Mouse (Mus musculus): ENCODE measurements at regions not wholly inside any gene's neighbourhood (a gene's known extent, or its start where the extent isn't known, plus 50 kb on each side); places are given as distances from the start of the nearest gene placed in this dataset.

- DNase-seq: no peak
Measured at GRCm38 (mm10) chr2:75424363-75424762, 234.7 kb upstream of the Hnrnpa3 start.

GRCm38 (mm10) chr2:75424911-75425310, 234.2 kb upstream of the Hnrnpa3 start:
- DNase-seq: no peak

GRCm38 (mm10) chr2:75425384-75425783, 233.7 kb upstream of the Hnrnpa3 start:
- no peak for DNase-seq

- no peak for DNase-seq
Measured at GRCm38 (mm10) chr2:75425791-75426190, 233.3 kb upstream of the Hnrnpa3 start.

GRCm38 (mm10) chr2:75427936-75428458, 231.1 kb upstream of the Hnrnpa3 start:
- DNase-seq: no peak

- no peak for DNase-seq
Measured at GRCm38 (mm10) chr2:75430161-75430940, 228.7 kb upstream of the Hnrnpa3 start.

GRCm38 (mm10) chr2:75431981-75432380, 227.1 kb upstream of the Hnrnpa3 start:
- DNase-seq: no peak

GRCm38 (mm10) chr2:75434521-75434920, 224.5 kb upstream of the Hnrnpa3 start:
- DNase-seq: no peak

GRCm38 (mm10) chr2:75439522-75440230, 219.4 kb upstream of the Hnrnpa3 start:
- no peak for DNase-seq

- no peak for DNase-seq
Measured at GRCm38 (mm10) chr2:75442632-75443031, 216.4 kb upstream of the Hnrnpa3 start.

GRCm38 (mm10) chr2:75445189-75445588, 213.9 kb upstream of the Hnrnpa3 start:
- no peak for DNase-seq

GRCm38 (mm10) chr2:75446996-75447715, 211.9 kb upstream of the Hnrnpa3 start:
- no peak for DNase-seq

- no peak for DNase-seq
Measured at GRCm38 (mm10) chr2:75448221-75448620, 210.8 kb upstream of the Hnrnpa3 start.

- DNase-seq: no peak
Measured at GRCm38 (mm10) chr2:75451846-75452267, 207.2 kb upstream of the Hnrnpa3 start.

- no peak for DNase-seq
Measured at GRCm38 (mm10) chr2:75452274-75453148, 206.6 kb upstream of the Hnrnpa3 start.

- no peak for DNase-seq
Measured at GRCm38 (mm10) chr2:75455481-75455880, 203.6 kb upstream of the Hnrnpa3 start.

- DNase-seq: no peak
Measured at GRCm38 (mm10) chr2:75456272-75456671, 202.8 kb upstream of the Hnrnpa3 start.

GRCm38 (mm10) chr2:75457423-75457822, 201.6 kb upstream of the Hnrnpa3 start:
- no peak for DNase-seq

GRCm38 (mm10) chr2:75458898-75459297, 200.2 kb upstream of the Hnrnpa3 start:
- DNase-seq: no peak

GRCm38 (mm10) chr2:75460419-75460818, 198.6 kb upstream of the Hnrnpa3 start:
- DNase-seq: no peak

- no peak for DNase-seq
Measured at GRCm38 (mm10) chr2:75461019-75461418, 198.0 kb upstream of the Hnrnpa3 start.

GRCm38 (mm10) chr2:75461421-75461991, 197.6 kb upstream of the Hnrnpa3 start:
- DNase-seq: no peak
